Mouse (Mus musculus): Measurements from ENCODE around the gene Tmem132d. TPM values are rescaled to one million over a fixed set of nuclear protein-coding genes. Genes with fewer than 3 reads are reported as not detected.

The Tmem132d gene
- polyA plus RNA-seq, 1 experiment, result not detected

DNA sequence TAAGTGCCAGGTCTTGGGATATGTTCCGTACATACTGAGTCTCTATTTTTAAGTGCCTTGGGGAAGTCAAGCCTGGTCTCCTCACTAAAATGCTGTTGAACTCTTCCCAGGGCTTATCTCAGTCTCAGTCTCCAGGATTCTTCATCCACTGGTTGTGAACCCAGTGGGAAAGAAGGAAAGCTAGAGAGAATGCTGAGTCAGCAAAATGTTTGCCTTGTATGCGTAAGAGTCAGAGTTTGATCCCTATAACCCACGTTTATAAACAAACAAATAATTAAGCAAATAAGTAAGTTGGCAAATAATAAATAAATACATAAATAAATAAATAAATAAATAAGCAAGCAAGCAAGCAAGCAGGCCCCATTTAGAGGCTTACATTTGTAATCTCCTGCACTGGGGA lies 63.1 kb downstream of the Tmem132d start:
- Histone ChIP-seq H3K79me2 (ENCODE audit: control insufficient read depth, insufficient read depth) (no peaks in the 10 kb centered on the region), H3ac (ENCODE audit: control insufficient read depth, insufficient read length, low read depth) (no peak overlapping the region), H3K36me3 (ENCODE audit: control insufficient read depth, insufficient read depth) (no peaks in the 10 kb centered on the region), H3K27me3 (ENCODE audit: control insufficient read depth, insufficient read depth, insufficient read length) (no peaks in the 10 kb centered on the region), H3K79me3 (ENCODE audit: low read depth) (no peaks in the 10 kb centered on the region), H3K4me3 (ENCODE audit: insufficient read depth, poor library complexity, severe bottlenecking) (no peak overlapping the region)
- no peak for TF ChIP-seq CTCF (IDR thresholded peaks at IDR 0.05; ENCODE audit: control insufficient read depth, insufficient read depth, insufficient read length)
- TF ChIP-seq CEBPB (IDR thresholded peaks at IDR 0.05; ENCODE audit: low read depth), result no peak
- no peak for TF ChIP-seq USF1 (IDR thresholded peaks at IDR 0.05; ENCODE audit: low read depth)
- no peak for TF ChIP-seq FOSL1 (IDR thresholded peaks at IDR 0.05; ENCODE audit: insufficient read depth, low read length, poor library complexity, severe bottlenecking)
- TF ChIP-seq MYOD1 (IDR thresholded peaks at IDR 0.05; ENCODE audit: control insufficient read depth, insufficient read length, low read depth), result no peak
- no peak for TF ChIP-seq MYOG (IDR thresholded peaks at IDR 0.05; ENCODE audit: control insufficient read depth, extremely low read depth, insufficient read length)
- no peak for TF ChIP-seq MAX (IDR thresholded peaks at IDR 0.05)

DNA sequence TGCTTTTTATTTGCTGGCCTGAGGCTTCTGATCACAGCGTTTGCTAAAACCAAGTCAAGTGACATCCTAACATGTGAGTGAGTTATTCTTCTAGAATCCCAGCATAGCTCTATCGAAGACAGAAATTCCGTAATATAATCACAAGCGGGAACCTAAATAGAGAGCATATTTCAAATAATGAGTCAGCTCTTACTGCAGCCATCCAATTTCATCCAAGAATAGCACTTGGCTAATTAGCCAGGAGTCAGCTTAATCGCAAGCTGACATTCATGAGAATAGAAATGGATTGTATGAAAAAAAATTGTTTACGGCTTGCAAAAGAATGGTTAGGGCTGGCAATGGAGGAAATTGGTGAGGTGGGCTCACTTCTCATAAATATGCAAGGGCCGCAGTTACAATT lies 63.8 kb downstream of the Tmem132d start:
- H3K27me3 ChIP-seq (ENCODE audit: control insufficient read depth, insufficient read depth, insufficient read length), result no peaks in the 10 kb centered on the region
- no peaks in the 10 kb centered on the region for H3K79me2 ChIP-seq (ENCODE audit: control insufficient read depth, insufficient read depth)
- H3K4me3 ChIP-seq (ENCODE audit: insufficient read depth, poor library complexity, severe bottlenecking), result no peak overlapping the region
- H3K79me3 ChIP-seq (ENCODE audit: low read depth), result no peaks in the 10 kb centered on the region
- TF ChIP-seq MYOD1 (IDR thresholded peaks at IDR 0.05; ENCODE audit: control insufficient read depth, insufficient read length, low read depth), result no peak
- TF ChIP-seq USF1 (IDR thresholded peaks at IDR 0.05; ENCODE audit: low read depth), result no peak
- no peak for TF ChIP-seq CTCF (IDR thresholded peaks at IDR 0.05; ENCODE audit: control insufficient read depth, insufficient read depth, insufficient read length)
- no peak for TF ChIP-seq MAX (IDR thresholded peaks at IDR 0.05)
- no peak for TF ChIP-seq CEBPB (IDR thresholded peaks at IDR 0.05; ENCODE audit: low read depth)
- no peak for TF ChIP-seq MYOG (IDR thresholded peaks at IDR 0.05; ENCODE audit: control insufficient read depth, extremely low read depth, insufficient read length)
- no peak for TF ChIP-seq FOSL1 (IDR thresholded peaks at IDR 0.05; ENCODE audit: insufficient read depth, low read length, poor library complexity, severe bottlenecking)
- no peak overlapping the region for H3ac ChIP-seq (ENCODE audit: control insufficient read depth, insufficient read length, low read depth)
- no peaks in the 10 kb centered on the region for H3K36me3 ChIP-seq (ENCODE audit: control insufficient read depth, insufficient read depth)

- Histone ChIP-seq H3K79me2 (ENCODE audit: control insufficient read depth, insufficient read depth) (no peaks in the 10 kb centered on the region), H3ac (ENCODE audit: control insufficient read depth, insufficient read length, low read depth) (no peak overlapping the region), H3K36me3 (ENCODE audit: control insufficient read depth, insufficient read depth) (no peaks in the 10 kb centered on the region), H3K4me3 (ENCODE audit: insufficient read depth, poor library complexity, severe bottlenecking) (no peak overlapping the region), H3K27me3 (ENCODE audit: control insufficient read depth, insufficient read depth, insufficient read length) (no peaks in the 10 kb centered on the region), H3K79me3 (ENCODE audit: low read depth) (no peaks in the 10 kb centered on the region)
- TF ChIP-seq USF1 (IDR thresholded peaks at IDR 0.05; ENCODE audit: low read depth) (no peak), MYOD1 (IDR thresholded peaks at IDR 0.05; ENCODE audit: control insufficient read depth, insufficient read length, low read depth) (no peak), FOSL1 (IDR thresholded peaks at IDR 0.05; ENCODE audit: insufficient read depth, low read length, poor library complexity, severe bottlenecking) (no peak), CTCF (IDR thresholded peaks at IDR 0.05; ENCODE audit: control insufficient read depth, insufficient read depth, insufficient read length) (no peak), CEBPB (IDR thresholded peaks at IDR 0.05; ENCODE audit: low read depth) (no peak), MAX (IDR thresholded peaks at IDR 0.05) (no peak), MYOG (IDR thresholded peaks at IDR 0.05; ENCODE audit: control insufficient read depth, extremely low read depth, insufficient read length) (no peak)
Measured at GRCm38 (mm10) chr5:128365261-128365985, 67.5 kb downstream of the Tmem132d start.

GRCm38 (mm10) chr5:128360946-128361675 lies 71.8 kb downstream of the Tmem132d start:
- TF ChIP-seq CEBPB (IDR thresholded peaks at IDR 0.05; ENCODE audit: low read depth) (no peak), MYOD1 (IDR thresholded peaks at IDR 0.05; ENCODE audit: control insufficient read depth, insufficient read length, low read depth) (no peak), FOSL1 (IDR thresholded peaks at IDR 0.05; ENCODE audit: insufficient read depth, low read length, poor library complexity, severe bottlenecking) (no peak), MYOG (IDR thresholded peaks at IDR 0.05; ENCODE audit: control insufficient read depth, extremely low read depth, insufficient read length) (no peak), USF1 (IDR thresholded peaks at IDR 0.05; ENCODE audit: low read depth) (no peak), CTCF (IDR thresholded peaks at IDR 0.05; ENCODE audit: control insufficient read depth, insufficient read depth, insufficient read length) (no peak), MAX (IDR thresholded peaks at IDR 0.05) (no peak)
- H3K79me3 ChIP-seq (ENCODE audit: low read depth), result no peaks in the 10 kb centered on the region
- H3K4me3 ChIP-seq (ENCODE audit: insufficient read depth, poor library complexity, severe bottlenecking), result no peak overlapping the region
- no peaks in the 10 kb centered on the region for H3K79me2 ChIP-seq (ENCODE audit: control insufficient read depth, insufficient read depth)
- H3ac ChIP-seq (ENCODE audit: control insufficient read depth, insufficient read length, low read depth), result no peak overlapping the region
- H3K27me3 ChIP-seq (ENCODE audit: control insufficient read depth, insufficient read depth, insufficient read length), result no peaks in the 10 kb centered on the region
- no peaks in the 10 kb centered on the region for H3K36me3 ChIP-seq (ENCODE audit: control insufficient read depth, insufficient read depth)

GRCm38 (mm10) chr5:128348835-128349234 lies 84.0 kb downstream of the Tmem132d start:
- Histone ChIP-seq H3K36me3 (ENCODE audit: control insufficient read depth, insufficient read depth) (no peaks in the 10 kb centered on the region), H3K79me2 (ENCODE audit: control insufficient read depth, insufficient read depth) (no peaks in the 10 kb centered on the region), H3K79me3 (ENCODE audit: low read depth) (no peaks in the 10 kb centered on the region), H3K4me3 (ENCODE audit: insufficient read depth, poor library complexity, severe bottlenecking) (no peak overlapping the region), H3ac (ENCODE audit: control insufficient read depth, insufficient read length, low read depth) (no peak overlapping the region), H3K27me3 (ENCODE audit: control insufficient read depth, insufficient read depth, insufficient read length) (no peaks in the 10 kb centered on the region)
- TF ChIP-seq FOSL1 (IDR thresholded peaks at IDR 0.05; ENCODE audit: insufficient read depth, low read length, poor library complexity, severe bottlenecking), result no peak
- no peak for TF ChIP-seq CTCF (IDR thresholded peaks at IDR 0.05; ENCODE audit: control insufficient read depth, insufficient read depth, insufficient read length)
- no peak for TF ChIP-seq USF1 (IDR thresholded peaks at IDR 0.05; ENCODE audit: low read depth)
- no peak for TF ChIP-seq MAX (IDR thresholded peaks at IDR 0.05)
- TF ChIP-seq MYOG (IDR thresholded peaks at IDR 0.05; ENCODE audit: control insufficient read depth, extremely low read depth, insufficient read length), result no peak
- TF ChIP-seq MYOD1 (IDR thresholded peaks at IDR 0.05; ENCODE audit: control insufficient read depth, insufficient read length, low read depth), result no peak
- no peak for TF ChIP-seq CEBPB (IDR thresholded peaks at IDR 0.05; ENCODE audit: low read depth)
